Mouse (Mus musculus) forebrain, embryonic 13.5 days (tissue): ENCODE results near the gene Kif1b. TPM values are rescaled to one million over a fixed set of nuclear protein-coding genes. Genes with fewer than 3 reads are reported as not detected.

ENCODE experiments used
- ATAC-seq: fragments of 200-750 bp; cut with Nextera tagmentation; 2 replicates; pipeline ENCODE4 v1.8.0; 2017
- H3K27ac ChIP-seq: fragments of 300-500 bp; sonication (generic); 2 replicates; pipeline ENCODE4 v1.5.1; 2015; ENCODE audit warnings: inconsistent platforms, mild to moderate bottlenecking, moderate library complexity
- H3K27me3 ChIP-seq: fragments of 300-500 bp; sonication (generic); 2 replicates; pipeline ENCODE4 v1.6.1; 2015; ENCODE audit warnings: mild to moderate bottlenecking, inconsistent platforms
- H3K36me3 ChIP-seq: fragments of 300-500 bp; sonication (generic); 2 replicates; pipeline ENCODE4 v1.6.1; 2015; ENCODE audit warnings: mild to moderate bottlenecking, inconsistent platforms; ENCODE audit not compliant: poor library complexity, severe bottlenecking
- H3K4me1 ChIP-seq: fragments of 300-500 bp; sonication (generic); 2 replicates; pipeline ENCODE4 v1.6.1; 2015; ENCODE audit warnings: inconsistent platforms
- H3K4me2 ChIP-seq: fragments of 300-500 bp; sonication (generic); 2 replicates; pipeline ENCODE4 v1.6.1; 2015; ENCODE audit warnings: inconsistent platforms, mild to moderate bottlenecking, moderate library complexity
- H3K4me3 ChIP-seq: fragments of 300-500 bp; sonication (generic); 2 replicates; pipeline ENCODE4 v1.5.1; 2015; ENCODE audit warnings: mild to moderate bottlenecking, inconsistent platforms
- H3K9ac ChIP-seq: fragments of 300-500 bp; sonication (generic); 2 replicates; pipeline ENCODE4 v1.6.1; 2015; ENCODE audit warnings: mild to moderate bottlenecking, inconsistent platforms
- H3K9me3 ChIP-seq: fragments of 300-500 bp; sonication (generic); replicated peaks from 2 replicates; pipeline ENCODE4 v1.6.1; 2016; ENCODE audit warnings: inconsistent platforms
- WGBS: fragments of 180-500 bp; shearing (Covaris S2); methylation state at CpG from one replicate; pipeline ENCODE4 v1.1.7; 2015; 5-methylcytosine and 5-hydroxymethylcytosine counted together
- polyA plus RNA-seq: library from polyadenylated mRNA; unstranded; fragments of >200 nt; fragmentation: Nextera tagmentation; extraction: Ambion mirVana; gene quantifications from 2 replicates; pipeline ENCODE4 v1.2.1, GENCODE M21; 2015

Gene Kif1b
- polyA plus RNA-seq, 1 experiment from 2014 or later, result 136 TPM

DNA sequence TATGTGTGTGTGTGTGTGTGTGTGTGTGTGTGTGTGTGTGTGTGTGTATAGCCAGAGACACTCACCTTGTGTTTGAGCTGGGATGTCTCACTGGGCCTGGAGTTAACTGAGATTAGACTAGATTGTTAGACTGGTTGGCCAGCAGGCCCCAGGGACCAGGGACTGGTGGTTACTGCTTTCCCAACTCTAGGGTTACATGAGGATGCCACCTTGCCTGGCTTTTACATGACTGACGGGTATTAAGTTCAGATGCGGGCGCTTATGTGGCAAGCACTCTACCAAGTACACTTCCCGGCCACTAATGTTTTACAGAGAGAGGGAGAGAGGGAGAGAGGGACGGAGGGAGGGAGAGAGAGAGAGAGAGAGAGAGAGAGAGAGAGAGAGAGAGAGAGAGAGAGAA lies 4.5 kb upstream of the Kif1b start:
- no peaks in the 10 kb centered on the region for H3K36me3 ChIP-seq
- WGBS, result 84% methylated on average over 5 of the region's 5 CpGs
- no peak overlapping the region for H3K9ac ChIP-seq
- H3K4me3 ChIP-seq, result no peak overlapping the region
- H3K4me1 ChIP-seq, result peaks cover 11% of the 10 kb centered on the region
- H3K4me2 ChIP-seq, result no peak overlapping the region
- ATAC-seq, result no peak
- H3K27ac ChIP-seq, result no peak overlapping the region
- H3K27me3 ChIP-seq, result no peaks in the 10 kb centered on the region
- H3K9me3 ChIP-seq, result no peaks in the 10 kb centered on the region

DNA sequence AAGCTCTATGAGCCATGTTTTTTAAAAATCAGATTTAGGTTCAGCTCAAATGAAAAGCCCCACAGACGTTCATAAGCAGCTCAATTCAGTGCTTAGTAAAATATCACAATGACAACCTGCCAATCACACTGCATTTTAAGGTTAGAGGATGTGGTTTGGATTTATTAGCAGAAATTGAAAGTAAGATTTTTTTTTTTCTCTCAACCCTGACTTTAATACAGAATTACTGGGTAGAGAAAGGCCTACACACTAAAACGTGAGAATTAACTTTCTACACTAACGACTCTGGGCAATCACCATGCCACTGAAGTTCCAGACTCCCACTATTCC lies 963 bp upstream of the Kif1b start:
- Histone ChIP-seq H3K36me3 (no peaks in the 10 kb centered on the region), H3K27ac (peak overlapping the region; percentile 97), H3K4me1 (peaks cover 37% of the 10 kb centered on the region), H3K9me3 (no peaks in the 10 kb centered on the region), H3K9ac (peak overlapping the region; percentile 83), H3K4me2 (peak overlapping the region; percentile 73), H3K27me3 (no peaks in the 10 kb centered on the region), H3K4me3 (peak overlapping the region; percentile 99)
- 18% methylated on average over 3 of the region's 3 CpGs for WGBS
- no peak for ATAC-seq

DNA sequence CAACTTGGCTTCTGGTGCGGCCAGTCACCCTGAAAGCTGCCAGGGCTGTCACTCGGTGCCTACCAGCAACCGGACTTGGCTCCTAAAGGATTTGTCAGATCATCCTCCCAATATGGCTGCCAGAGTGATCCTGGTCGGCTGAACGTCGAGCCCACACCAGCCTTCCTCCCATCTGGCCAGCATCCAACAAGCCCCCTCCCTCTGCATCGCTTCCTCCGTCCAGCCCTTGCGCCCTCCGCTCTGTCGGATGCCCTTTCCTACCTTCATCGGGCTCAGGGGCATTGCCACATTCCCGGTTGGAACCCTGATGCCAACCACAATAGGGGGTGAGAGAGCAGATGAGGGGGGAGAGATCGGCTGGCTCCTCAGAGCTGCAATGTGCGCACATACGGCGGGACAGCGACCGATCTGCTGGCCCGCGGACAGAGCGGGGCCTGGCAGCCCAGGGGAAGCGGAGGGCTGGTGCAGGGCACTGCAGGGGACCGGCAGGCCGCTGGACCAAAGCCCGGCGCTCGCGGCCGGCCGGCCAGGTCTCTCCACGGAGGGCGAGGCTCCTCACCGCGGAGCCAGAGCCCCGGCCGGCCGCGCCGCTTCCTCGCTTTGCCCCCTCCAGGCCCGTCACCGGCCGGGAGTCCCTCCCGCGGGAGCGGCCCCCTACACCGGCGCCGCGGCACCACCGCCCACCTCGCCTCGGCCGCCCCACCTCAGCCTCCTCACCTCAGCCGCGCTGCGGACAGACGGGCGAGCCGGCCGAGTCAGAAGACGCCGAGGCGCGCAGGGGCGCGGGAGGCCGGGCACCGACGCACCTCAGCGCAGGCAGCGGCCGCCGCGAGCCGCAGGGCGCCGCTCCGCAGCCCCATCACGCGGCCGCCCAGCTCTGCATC lies 539 bp downstream of the Kif1b start:
- no peaks in the 10 kb centered on the region for H3K36me3 ChIP-seq
- H3K4me1 ChIP-seq, result peaks cover 49% of the 10 kb centered on the region
- no peaks in the 10 kb centered on the region for H3K9me3 ChIP-seq
- under 1% methylated on average over 69 of the region's 83 CpGs for WGBS
- no peaks in the 10 kb centered on the region for H3K27me3 ChIP-seq
- H3K4me2 ChIP-seq, result peak overlapping the region; percentile 84
- peak; percentile 50 for ATAC-seq
- H3K4me3 ChIP-seq, result peak overlapping the region; percentile 99
- H3K27ac ChIP-seq, result peak overlapping the region; percentile 98
- H3K9ac ChIP-seq, result peak overlapping the region; percentile 99

DNA sequence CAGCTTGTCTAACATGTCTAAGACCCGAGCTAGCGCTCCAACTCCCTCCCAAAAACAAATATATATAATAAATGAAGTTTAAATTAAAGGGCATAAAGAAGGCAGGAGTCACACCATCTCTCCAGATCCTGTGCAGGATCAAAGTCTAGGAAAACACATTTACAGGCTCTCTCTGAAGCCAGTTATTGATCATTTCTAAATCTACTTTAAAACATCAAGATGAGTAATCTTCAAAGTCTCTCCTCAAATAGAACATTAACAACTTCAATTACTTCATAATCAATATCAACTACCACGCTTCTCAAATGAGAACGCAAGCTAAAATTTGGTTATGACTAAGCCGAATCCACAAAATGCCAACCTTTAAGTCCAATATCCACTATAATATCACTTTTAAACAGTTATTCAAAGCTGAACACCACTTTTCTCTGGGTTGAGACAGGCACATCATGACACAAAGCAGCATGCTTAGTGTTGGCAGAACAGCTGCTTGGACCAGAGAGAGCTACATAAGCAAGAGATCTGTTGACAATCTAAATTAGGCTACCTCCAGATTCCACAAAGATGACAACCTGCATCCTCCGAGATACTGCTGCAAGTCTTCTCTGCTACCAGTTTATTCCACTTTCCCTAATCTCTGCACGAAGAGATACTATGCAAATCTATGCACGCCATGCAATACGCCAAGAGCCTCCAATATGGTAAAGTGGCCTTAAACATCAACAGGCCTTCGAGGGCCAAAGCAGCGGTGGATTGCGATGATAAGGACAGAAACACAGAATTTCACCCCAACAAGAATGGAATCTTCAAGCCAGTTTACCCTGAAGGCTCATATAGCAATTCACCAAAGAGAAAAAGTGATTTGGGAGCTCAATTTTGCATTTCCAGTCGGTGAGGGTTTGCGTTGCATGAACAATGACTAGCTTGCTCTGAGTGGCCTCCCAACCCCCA lies 1.5 kb downstream of the Kif1b start:
- peak overlapping the region; percentile 98 for H3K27ac ChIP-seq
- peak overlapping the region; percentile 84 for H3K4me2 ChIP-seq
- no peaks in the 10 kb centered on the region for H3K27me3 ChIP-seq
- H3K9me3 ChIP-seq, result no peaks in the 10 kb centered on the region
- H3K9ac ChIP-seq, result peak overlapping the region; percentile 99
- no peaks in the 10 kb centered on the region for H3K36me3 ChIP-seq
- H3K4me1 ChIP-seq, result peaks cover 59% of the 10 kb centered on the region
- 26% methylated on average over 14 of the region's 14 CpGs for WGBS
- H3K4me3 ChIP-seq, result peak overlapping the region; percentile 99
- no peak for ATAC-seq

DNA sequence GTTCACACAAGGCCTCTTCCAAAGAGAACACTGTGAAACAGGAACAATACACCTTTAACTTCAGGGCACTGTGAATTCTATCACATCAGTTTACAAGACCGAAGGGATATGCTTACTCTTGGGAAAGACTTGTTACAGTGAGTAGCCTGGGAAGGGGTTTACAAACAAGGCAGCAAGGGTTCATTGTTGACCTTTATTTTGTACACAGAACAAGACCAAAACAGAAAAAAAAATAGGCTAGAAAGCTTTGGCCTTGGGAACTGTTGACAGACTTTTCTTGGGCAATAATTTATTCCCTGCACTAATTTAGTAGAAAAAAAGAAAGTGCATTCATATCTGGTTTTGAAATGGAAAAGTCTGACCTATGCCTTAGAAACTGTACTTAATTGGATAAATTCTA lies 3.0 kb downstream of the Kif1b start:
- no peak for ATAC-seq
- Histone ChIP-seq H3K36me3 (no peaks in the 10 kb centered on the region), H3K9ac (0 out of 2 replicates have a peak overlapping the region, but pooled peaks have one; percentile 35), H3K4me2 (peak overlapping the region; percentile 42), H3K4me3 (0 out of 2 replicates have a peak overlapping the region, but pooled peaks have one; percentile 9), H3K9me3 (no peaks in the 10 kb centered on the region), H3K4me1 (peaks cover 61% of the 10 kb centered on the region), H3K27me3 (no peaks in the 10 kb centered on the region), H3K27ac (no peak overlapping the region)
- WGBS, result 79% methylated on average over 1 of the region's 1 CpGs

DNA sequence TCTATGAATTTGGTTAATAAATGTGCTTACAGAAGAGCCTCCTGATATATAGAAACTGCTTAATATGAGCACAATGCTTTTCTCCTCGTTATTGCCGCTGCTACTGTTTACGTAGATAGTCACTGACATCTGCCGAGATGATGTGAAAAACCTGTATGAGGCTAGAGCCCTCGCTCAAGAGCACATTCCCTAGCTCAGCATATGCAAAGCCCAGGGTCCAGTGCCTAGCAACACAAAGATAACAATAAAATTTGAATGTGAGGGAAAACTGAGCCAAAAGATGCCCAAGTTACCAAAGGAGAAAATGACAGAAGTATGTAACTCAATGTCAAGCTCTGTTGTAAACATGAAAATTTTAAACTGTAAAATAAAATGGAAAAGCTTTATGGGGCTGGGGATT lies 4.0 kb downstream of the Kif1b start:
- peak overlapping the region; percentile 3; the same call in 1 of the 2 replicates for H3K4me3 ChIP-seq
- no peaks in the 10 kb centered on the region for H3K9me3 ChIP-seq
- peak overlapping the region; percentile 42 for H3K4me2 ChIP-seq
- no peaks in the 10 kb centered on the region for H3K36me3 ChIP-seq
- H3K27ac ChIP-seq, result no peak overlapping the region
- 34% methylated on average over 5 of the region's 5 CpGs for WGBS
- no peak overlapping the region for H3K9ac ChIP-seq
- H3K4me1 ChIP-seq, result peaks cover 57% of the 10 kb centered on the region
- H3K27me3 ChIP-seq, result no peaks in the 10 kb centered on the region
- ATAC-seq, result no peak

DNA sequence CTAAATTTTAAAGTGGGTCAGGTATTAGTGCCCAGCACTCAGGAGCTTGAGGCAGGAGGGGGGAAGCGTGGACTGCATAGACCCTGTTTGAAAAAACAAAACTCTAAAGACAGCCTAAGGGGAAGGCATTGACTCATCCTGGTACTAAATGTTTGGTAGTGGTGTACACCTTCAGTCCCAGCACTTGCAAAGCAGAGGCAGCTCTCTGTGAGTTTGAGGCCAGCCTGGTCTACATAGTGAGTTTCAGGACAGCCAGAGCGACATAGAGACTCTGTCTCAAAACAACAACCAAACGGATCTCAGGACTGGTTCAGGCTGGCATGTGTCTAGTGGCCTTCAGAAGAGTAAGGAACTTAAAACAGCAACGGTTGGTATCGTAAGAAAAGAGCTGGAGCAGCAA lies 4.7 kb downstream of the Kif1b start:
- 78% methylated on average over 5 of the region's 5 CpGs for WGBS
- no peak for ATAC-seq
- H3K27me3 ChIP-seq, result no peaks in the 10 kb centered on the region
- no peak overlapping the region for H3K4me3 ChIP-seq
- H3K9ac ChIP-seq, result no peak overlapping the region
- H3K36me3 ChIP-seq, result no peaks in the 10 kb centered on the region
- H3K4me2 ChIP-seq, result peak overlapping the region; percentile 28
- peaks cover 54% of the 10 kb centered on the region for H3K4me1 ChIP-seq
- H3K27ac ChIP-seq, result no peak overlapping the region
- H3K9me3 ChIP-seq, result no peaks in the 10 kb centered on the region

DNA sequence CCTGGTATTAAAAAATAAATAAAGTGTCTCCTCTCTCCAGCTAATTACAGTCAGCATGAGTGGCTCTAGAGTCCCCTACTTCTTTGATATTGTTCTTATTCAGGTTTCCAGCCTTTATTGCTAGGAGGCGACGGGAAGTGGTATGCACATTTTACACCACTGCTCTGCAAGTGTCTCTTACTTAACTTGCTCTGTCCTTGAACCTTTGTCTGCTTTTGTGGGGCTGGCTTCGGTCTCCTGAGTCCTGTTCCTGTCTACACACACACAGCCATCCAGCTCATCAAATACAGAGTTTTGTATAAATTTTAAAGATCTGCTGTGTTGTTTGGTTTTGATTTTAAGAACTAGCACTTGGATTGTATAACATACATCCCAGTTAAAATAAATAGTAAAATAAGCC lies 5.4 kb downstream of the Kif1b start:
- H3K4me2 ChIP-seq, result peak overlapping the region; percentile 16; the same call in 1 of the 2 replicates

DNA sequence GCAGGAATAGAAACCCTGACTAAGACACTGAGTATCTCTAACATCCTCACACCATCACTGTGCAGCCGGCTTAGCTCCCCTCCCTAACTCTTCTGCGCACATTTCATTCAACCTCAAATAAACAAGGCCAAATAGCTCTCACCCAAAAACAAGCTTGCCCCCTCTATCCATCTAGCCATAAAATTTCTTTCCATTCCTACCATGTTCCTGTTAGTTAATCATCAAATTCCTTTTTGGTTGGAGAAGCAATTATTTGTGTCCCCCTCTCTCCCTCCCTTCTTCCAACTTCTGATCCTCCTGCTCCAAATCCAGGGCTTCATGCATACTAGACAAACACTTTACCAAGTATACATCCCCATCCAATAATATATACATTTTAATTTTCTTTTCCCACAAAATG lies 11.0 kb downstream of the Kif1b start:
- ATAC-seq, result no peak
- Histone ChIP-seq H3K36me3 (peaks cover 7% of the 10 kb centered on the region; the same call in 1 of the 2 replicates), H3K4me1 (peaks cover 34% of the 10 kb centered on the region), H3K4me2 (no peak overlapping the region), H3K27ac (no peak overlapping the region), H3K4me3 (no peak overlapping the region), H3K27me3 (no peaks in the 10 kb centered on the region), H3K9me3 (no peaks in the 10 kb centered on the region), H3K9ac (no peak overlapping the region)
- WGBS, result 91% methylated on average over 2 of the region's 2 CpGs

More for the DNA sequence above, 5.4 kb downstream of the Kif1b start:
- 21% methylated on average over 3 of the region's 3 CpGs for WGBS
- Histone ChIP-seq H3K36me3 (no peaks in the 10 kb centered on the region), H3K27ac (peak overlapping the region; percentile 7; the same call in 1 of the 2 replicates), H3K9me3 (no peaks in the 10 kb centered on the region), H3K4me1 (peaks cover 58% of the 10 kb centered on the region), H3K27me3 (no peaks in the 10 kb centered on the region), H3K4me3 (no peak overlapping the region), H3K9ac (peak overlapping the region; percentile 50; the same call in 1 of the 2 replicates)
- no peak for ATAC-seq

DNA sequence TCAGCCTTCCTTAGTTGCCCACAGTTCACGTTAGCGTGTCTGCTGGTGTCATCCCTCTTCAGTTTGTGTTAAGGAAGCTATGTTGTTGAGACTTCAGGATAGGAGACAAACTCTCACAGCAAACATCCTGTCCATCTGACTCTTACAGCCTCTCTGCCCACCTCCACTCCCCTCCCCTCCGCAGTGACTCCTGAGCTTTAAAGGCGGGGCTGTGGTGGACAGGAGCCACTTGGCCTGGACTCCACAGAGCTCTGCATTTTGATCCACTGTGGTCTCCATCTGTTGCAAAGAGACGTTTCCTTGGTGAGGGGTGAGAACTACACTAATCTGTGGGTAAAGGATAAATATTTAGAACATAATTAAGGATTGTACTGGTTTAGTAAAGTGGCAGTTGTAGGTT lies 14.5 kb downstream of the Kif1b start:
- Histone ChIP-seq H3K9ac (no peak overlapping the region), H3K4me2 (no peak overlapping the region), H3K27ac (no peak overlapping the region), H3K27me3 (no peaks in the 10 kb centered on the region), H3K36me3 (peaks cover 38% of the 10 kb centered on the region), H3K4me3 (no peak overlapping the region), H3K4me1 (peaks cover 23% of the 10 kb centered on the region), H3K9me3 (no peaks in the 10 kb centered on the region)
- ATAC-seq, result no peak
- WGBS, result 87% methylated on average over 5 of the region's 5 CpGs

DNA sequence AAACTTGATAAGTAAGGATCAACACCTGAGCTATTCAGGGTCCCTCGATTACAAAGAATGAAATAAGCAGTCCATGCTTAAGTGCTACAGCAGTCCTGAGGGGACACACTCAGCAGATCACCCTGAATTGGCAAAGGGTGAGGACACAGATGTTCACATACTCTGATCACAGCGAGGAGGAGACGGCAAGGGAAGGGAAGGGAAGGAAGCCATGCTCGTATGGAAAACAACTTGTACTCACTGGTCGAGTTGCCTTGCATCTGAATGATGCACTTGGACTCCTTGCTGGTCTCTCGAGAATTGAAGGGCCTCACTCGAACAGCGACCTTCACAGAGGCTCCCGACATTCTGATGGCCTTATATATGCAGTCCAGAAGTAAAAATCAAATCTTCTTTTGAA lies 16.4 kb downstream of the Kif1b start:
- WGBS, result 84% methylated on average over 9 of the region's 9 CpGs
- ATAC-seq, result no peak
- H3K27ac ChIP-seq, result no peak overlapping the region
- H3K9ac ChIP-seq, result no peak overlapping the region
- H3K4me2 ChIP-seq, result no peak overlapping the region
- H3K4me1 ChIP-seq, result peaks cover 17% of the 10 kb centered on the region
- H3K9me3 ChIP-seq, result no peaks in the 10 kb centered on the region
- H3K27me3 ChIP-seq, result no peaks in the 10 kb centered on the region
- H3K4me3 ChIP-seq, result no peak overlapping the region
- peaks cover 38% of the 10 kb centered on the region for H3K36me3 ChIP-seq
